Mouse (Mus musculus) heart, postnatal 0 days (tissue): Measurements from ENCODE around the gene 4933415A04Rik. TPM values are rescaled to one million over a fixed set of nuclear protein-coding genes. Genes with fewer than 3 reads are reported as not detected.

Experiments
- ATAC-seq: fragments of 200-750 bp; cut with Nextera tagmentation; 2 replicates; pipeline ENCODE4 v1.8.0; 2017; ENCODE audit warnings: low read depth, moderate number of reproducible peaks, moderate library complexity; ENCODE audit not compliant: insufficient read depth
- DNase-seq: peaks from one replicate; pipeline ENCODE4 v3.0.0-alpha.2; 2016; ENCODE audit warnings: low spot score
- H3K27ac ChIP-seq: fragments of 300-500 bp; sonication (generic); 2 replicates; pipeline ENCODE4 v1.5.1; 2014; ENCODE audit warnings: low read depth, mild to moderate bottlenecking
- H3K27me3 ChIP-seq: fragments of 300-500 bp; sonication (generic); 2 replicates; pipeline ENCODE4 v1.6.1; 2014; ENCODE audit warnings: low read length, mixed read lengths; ENCODE audit not compliant: control insufficient read depth, insufficient read depth
- H3K36me3 ChIP-seq: fragments of 300-500 bp; sonication (generic); replicated peaks from 2 replicates; pipeline ENCODE4 v1.6.1; 2014; ENCODE audit warnings: low read length, mixed read lengths; ENCODE audit not compliant: control insufficient read depth, insufficient read depth
- H3K4me1 ChIP-seq: fragments of 300-500 bp; sonication (generic); 2 replicates; pipeline ENCODE4 v1.6.1; 2014; ENCODE audit warnings: antibody characterized with exemption; ENCODE audit not compliant: control insufficient read depth, insufficient read depth
- H3K4me2 ChIP-seq: fragments of 300-500 bp; sonication (generic); 2 replicates; pipeline ENCODE4 v1.6.1; 2014; ENCODE audit warnings: low read depth, mild to moderate bottlenecking, low read length, moderate library complexity
- H3K4me3 ChIP-seq: fragments of 300-500 bp; sonication (generic); 2 replicates; pipeline ENCODE4 v1.5.1; 2014; ENCODE audit warnings: low read depth, low read length
- H3K9ac ChIP-seq: fragments of 300-500 bp; sonication (generic); replicated peaks from 2 replicates; pipeline ENCODE4 v1.6.1; 2014; ENCODE audit warnings: low read depth, low read length, mixed read lengths
- H3K9me3 ChIP-seq: fragments of 300-500 bp; sonication (generic); replicated peaks from 2 replicates; pipeline ENCODE4 v1.6.1; 2016; ENCODE audit warnings: low read length; ENCODE audit not compliant: control insufficient read depth
- CTCF ChIP-seq: IDR thresholded peaks from 2 replicates; pipeline ENCODE4 v1.5.1; 2016; ENCODE audit warnings: antibody characterized with exemption, control low read depth, low read depth
- EP300 ChIP-seq: IDR thresholded peaks from 2 replicates; pipeline ENCODE4 v1.6.1; 2016; ENCODE audit warnings: antibody characterized with exemption, low read depth
- WGBS: fragments of 180-500 bp; shearing (Covaris S2); extraction: QIAGEN DNeasy Blood & Tissue Kit; methylation state at CpG from one replicate; pipeline ENCODE4 v1.1.7; 2014; 5-methylcytosine and 5-hydroxymethylcytosine counted together
- polyA plus RNA-seq: library from polyadenylated mRNA; unstranded; fragments of >200 nt; fragmentation: Nextera tagmentation; extraction: Ambion mirVana; gene quantifications from 2 replicates; pipeline ENCODE4 v1.2.1, GENCODE M21; 2015
- total RNA-seq: library from RNA; depleted of rRNA; stranded (reverse); fragments of >200 nt; gene quantifications from 2 replicates; pipeline ENCODE4 v1.2.3, GENCODE M21; 2014; ENCODE audit warnings: low replicate concordance

The 4933415A04Rik gene
- total and polyA plus RNA-seq, 2 experiments from 2014 or later = 0.08 to 5.5 TPM

DNA sequence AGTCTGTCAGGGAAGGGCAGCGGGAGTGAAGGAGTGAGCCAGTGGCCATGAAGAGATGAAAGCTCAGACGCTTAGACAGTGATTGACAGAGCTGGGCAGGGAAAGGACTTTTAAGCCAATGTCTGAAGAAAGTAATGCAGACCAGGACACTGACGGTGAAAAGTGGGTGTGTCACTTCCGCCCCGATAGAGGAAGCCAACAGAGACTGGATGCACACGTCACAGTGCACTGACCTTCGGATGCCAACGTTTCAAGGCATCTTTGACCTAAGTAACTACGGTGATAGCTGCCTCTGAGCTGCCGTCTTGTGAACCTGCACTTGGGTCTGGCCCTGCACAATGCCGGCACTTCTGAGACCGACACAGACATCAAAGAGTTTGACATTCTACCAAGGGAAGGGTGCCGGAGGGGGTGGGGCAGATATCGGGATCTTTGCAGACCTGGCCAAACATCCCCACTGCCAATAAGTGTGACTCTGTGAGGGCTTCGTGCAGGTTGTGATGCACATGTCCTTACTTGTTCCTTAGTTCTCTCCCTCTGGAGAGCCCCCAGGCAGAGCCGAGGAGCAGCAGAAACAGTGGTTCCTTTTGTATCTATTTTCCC lies 40.9 kb upstream of the 4933415A04Rik start:
- Histone ChIP-seq H3K9me3 (no peaks in the 10 kb centered on the region), H3K36me3 (no peaks in the 10 kb centered on the region), H3K9ac (no peak overlapping the region), H3K27me3 (no peaks in the 10 kb centered on the region), H3K27ac (no peak overlapping the region), H3K4me2 (no peak overlapping the region), H3K4me3 (no peak overlapping the region), H3K4me1 (peaks cover 63% of the 10 kb centered on the region)
- TF ChIP-seq EP300 (no peak), CTCF (no peak)
- DNase-seq (no peak), ATAC-seq (no peak)
- 44% methylated on average over 16 of the region's 16 CpGs for WGBS

GRCm38 (mm10) chr11:43546678-43547077 lies 40.2 kb upstream of the 4933415A04Rik start:
- H3K27me3 ChIP-seq = no peaks in the 10 kb centered on the region
- H3K9ac ChIP-seq = no peak overlapping the region
- H3K9me3 ChIP-seq = no peaks in the 10 kb centered on the region
- no peak overlapping the region for H3K4me3 ChIP-seq
- peaks cover 63% of the 10 kb centered on the region for H3K4me1 ChIP-seq
- ATAC-seq (no peak), DNase-seq (no peak)
- H3K4me2 ChIP-seq = no peak overlapping the region
- no peaks in the 10 kb centered on the region for H3K36me3 ChIP-seq
- TF ChIP-seq CTCF (no peak), EP300 (no peak)
- WGBS = 72% methylated on average over 4 of the region's 4 CpGs
- H3K27ac ChIP-seq = peak overlapping the region; percentile 35; the same call in 1 of the 2 replicates

DNA sequence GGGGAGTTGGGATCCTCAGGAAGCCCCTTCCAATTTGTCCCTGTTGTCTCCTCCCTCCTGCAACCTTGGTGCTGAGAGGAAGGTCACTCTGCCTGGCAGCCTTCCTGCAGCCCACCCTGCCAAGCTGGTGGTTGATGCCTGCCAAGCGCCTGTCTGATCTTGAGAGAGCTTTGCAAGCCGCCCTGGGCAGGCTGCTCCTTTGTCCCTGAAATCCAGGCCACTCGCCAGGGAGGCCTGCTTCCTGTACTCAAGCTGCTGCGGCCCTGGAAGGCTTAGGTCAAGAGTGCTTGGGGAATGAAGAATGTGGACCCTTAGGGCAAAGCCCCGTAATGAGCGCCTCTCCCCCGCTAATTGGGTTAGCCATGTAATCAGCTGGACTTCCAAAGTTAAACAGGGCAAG lies 38.7 kb upstream of the 4933415A04Rik start:
- WGBS = 12% methylated on average over 7 of the region's 7 CpGs
- no peaks in the 10 kb centered on the region for H3K9me3 ChIP-seq
- no peak overlapping the region for H3K4me3 ChIP-seq
- TF ChIP-seq CTCF (no peak), EP300 (no peak; the same call in 1 of the 2 replicates)
- peak; percentile 88 for DNase-seq
- no peaks in the 10 kb centered on the region for H3K27me3 ChIP-seq
- no peak overlapping the region; the same call in 1 of the 2 replicates for H3K9ac ChIP-seq
- H3K27ac ChIP-seq = peak overlapping the region; percentile 97
- H3K4me1 ChIP-seq = peaks cover 67% of the 10 kb centered on the region
- H3K36me3 ChIP-seq = no peaks in the 10 kb centered on the region
- peak overlapping the region; percentile 26; the same call in 1 of the 2 replicates for H3K4me2 ChIP-seq
- ATAC-seq = peak; percentile 85

- Histone ChIP-seq H3K27me3 (no peaks in the 10 kb centered on the region), H3K36me3 (no peaks in the 10 kb centered on the region), H3K4me3 (no peak overlapping the region), H3K9ac (no peak overlapping the region; the same call in 1 of the 2 replicates), H3K4me1 (peaks cover 62% of the 10 kb centered on the region), H3K4me2 (peak overlapping the region; percentile 26; the same call in 1 of the 2 replicates), H3K9me3 (no peaks in the 10 kb centered on the region), H3K27ac (peak overlapping the region; percentile 97)
- TF ChIP-seq EP300 = peak; percentile 34; the same call in 1 of the 2 replicates
- no peak for TF ChIP-seq CTCF
- peak; percentile 87 for DNase-seq
- peak; percentile 60 for ATAC-seq
- WGBS = 18% methylated on average over 12 of the region's 12 CpGs
Measured at GRCm38 (mm10) chr11:43548657-43549435, 38.0 kb upstream of the 4933415A04Rik start.

GRCm38 (mm10) chr11:43549701-43550100 lies 37.1 kb upstream of the 4933415A04Rik start:
- no peak overlapping the region for H3K4me3 ChIP-seq
- no peaks in the 10 kb centered on the region for H3K36me3 ChIP-seq
- 0 out of 2 replicates have a peak overlapping the region, but pooled peaks have one; percentile 1 for H3K9ac ChIP-seq
- DNase-seq (peak; percentile 55), ATAC-seq (no peak)
- TF ChIP-seq CTCF (no peak), EP300 (no peak)
- peaks cover 61% of the 10 kb centered on the region for H3K4me1 ChIP-seq
- H3K27me3 ChIP-seq = no peaks in the 10 kb centered on the region
- WGBS = 10% methylated on average over 11 of the region's 11 CpGs
- no peak overlapping the region for H3K4me2 ChIP-seq
- H3K27ac ChIP-seq = peak overlapping the region; percentile 97
- H3K9me3 ChIP-seq = no peaks in the 10 kb centered on the region
